Mouse (Mus musculus) cerebellum, adult 2 months (tissue): Measurements from ENCODE around the gene Acyp1.

Experiments
- CTCF ChIP-seq: fragments of 200-500 bp; IDR thresholded peaks from 2 replicates; pipeline ENCODE4 v1.5.1; 2011; ENCODE audit warnings: low read depth, mild to moderate bottlenecking, control low read depth, low read length, moderate library complexity, borderline replicate concordance; ENCODE audit not compliant: insufficient read depth
- POLR2A ChIP-seq: fragments of 200-500 bp; IDR thresholded peaks from 2 replicates; pipeline ENCODE4 v1.6.1; 2011; ENCODE audit warnings: low read length, control low read depth, borderline replicate concordance; ENCODE audit not compliant: insufficient read depth

DNA sequence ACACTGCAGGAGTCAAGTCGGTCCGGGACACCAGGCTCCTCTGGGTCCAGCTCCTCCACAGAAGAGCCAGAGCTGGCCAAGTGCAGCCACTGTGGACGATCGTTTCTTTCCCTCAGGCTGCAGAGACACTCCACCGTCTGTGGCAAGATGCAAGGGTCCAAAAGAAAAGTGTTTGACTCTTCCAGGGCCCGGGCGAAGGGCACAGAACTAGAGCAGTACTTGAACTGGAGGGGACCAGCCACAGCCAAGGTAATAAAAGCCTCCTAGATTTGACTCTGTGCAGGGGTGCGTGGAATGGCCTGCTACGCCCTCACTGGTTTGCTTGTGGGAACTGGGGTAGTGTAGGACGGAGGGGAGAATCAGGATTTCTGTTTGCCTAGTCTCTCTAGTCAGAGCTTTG is 2.4 kb upstream of the Acyp1 start:
- TF ChIP-seq POLR2A, result no peak
- no peak for TF ChIP-seq CTCF
